Mouse (Mus musculus) brown adipose tissue, adult 24 weeks (tissue): ENCODE results near the gene Ccl6. TPM values are rescaled to one million over a fixed set of nuclear protein-coding genes. Genes with fewer than 3 reads are reported as not detected.
"Not testable (repeated sequence)": the region's sequence is repeated elsewhere in the genome, so short reads cannot be mapped to it uniquely, and the experiment has no call there.

Source experiments
- H3K27ac ChIP-seq: fragments of 200-500 bp; replicated peaks from 2 replicates; pipeline ENCODE4 v1.5.1; 2012; ENCODE audit warnings: low read depth, mild to moderate bottlenecking, low read length
- H3K4me1 ChIP-seq: fragments of 200-500 bp; 2 replicates; pipeline ENCODE4 v1.6.1; 2012; ENCODE audit warnings: low read length, mixed read lengths; ENCODE audit not compliant: control insufficient read depth, insufficient read depth, insufficient read length
- H3K4me3 ChIP-seq: fragments of 200-500 bp; 2 replicates; pipeline ENCODE4 v1.5.1; 2012; ENCODE audit warnings: low read depth, mild to moderate bottlenecking, low read length, moderate library complexity; ENCODE audit not compliant: insufficient read depth
- polyA plus RNA-seq: library from polyadenylated mRNA; stranded (reverse); fragments of >200 nt; gene quantifications from 2 replicates; pipeline ENCODE4 v1.2.4, GENCODE M21; 2012; ENCODE audit not compliant: missing spikeins, insufficient read depth, insufficient read length

The Ccl6 gene
- polyA plus RNA-seq, 1 experiment = 56.5 TPM

- Histone ChIP-seq H3K27ac (no peak overlapping the region), H3K4me1 (no peaks in the 10 kb centered on the region), H3K4me3 (no peak overlapping the region)
Measured at GRCm38 (mm10) chr11:83562311-83562887, 30.5 kb downstream of the Ccl6 start.

GRCm38 (mm10) chr11:83560405-83560804 is 32.5 kb downstream of the Ccl6 start:
- no peaks in the 10 kb centered on the region for H3K4me1 ChIP-seq
- no peak overlapping the region for H3K27ac ChIP-seq
- no peak overlapping the region for H3K4me3 ChIP-seq

- no peak overlapping the region for H3K27ac ChIP-seq
- no peaks in the 10 kb centered on the region for H3K4me1 ChIP-seq
- H3K4me3 ChIP-seq = no peak overlapping the region
Measured at GRCm38 (mm10) chr11:83557074-83557473, 35.8 kb downstream of the Ccl6 start.

GRCm38 (mm10) chr11:83556085-83556781 is 36.7 kb downstream of the Ccl6 start:
- no peak overlapping the region for H3K27ac ChIP-seq
- no peak overlapping the region for H3K4me3 ChIP-seq
- H3K4me1 ChIP-seq = no peaks in the 10 kb centered on the region

- Histone ChIP-seq H3K4me3 (no peak overlapping the region), H3K27ac (no peak overlapping the region), H3K4me1 (no peaks in the 10 kb centered on the region)
Measured at GRCm38 (mm10) chr11:83551668-83552067, 41.2 kb downstream of the Ccl6 start.

GRCm38 (mm10) chr11:83551037-83551436 is 41.9 kb downstream of the Ccl6 start:
- H3K27ac ChIP-seq = not testable (repeated sequence)

GRCm38 (mm10) chr11:83550186-83550632 is 42.7 kb downstream of the Ccl6 start:
- Histone ChIP-seq H3K27ac (no peak overlapping the region), H3K4me1 (no peaks in the 10 kb centered on the region)

More at GRCm38 (mm10) chr11:83551037-83551436, 41.9 kb downstream of the Ccl6 start:
- H3K4me3 ChIP-seq, H3K4me1 ChIP-seq: not testable (repeated sequence)

GRCm38 (mm10) chr11:83544214-83544613 is 48.7 kb downstream of the Ccl6 start:
- Histone ChIP-seq H3K4me1 (no peaks in the 10 kb centered on the region), H3K4me3 (no peak overlapping the region), H3K27ac (no peak overlapping the region)

More at GRCm38 (mm10) chr11:83550186-83550632, 42.7 kb downstream of the Ccl6 start:
- no peak overlapping the region for H3K4me3 ChIP-seq

- no peaks in the 10 kb centered on the region for H3K4me1 ChIP-seq
- no peak overlapping the region for H3K27ac ChIP-seq
- no peak overlapping the region for H3K4me3 ChIP-seq
Measured at GRCm38 (mm10) chr11:83541415-83541814, 51.5 kb downstream of the Ccl6 start.

- H3K27ac ChIP-seq = no peak overlapping the region
- H3K4me1 ChIP-seq = no peaks in the 10 kb centered on the region
- no peak overlapping the region for H3K4me3 ChIP-seq
Measured at GRCm38 (mm10) chr11:83540931-83541330, 52.0 kb downstream of the Ccl6 start.

GRCm38 (mm10) chr11:83538705-83539314 is 54.1 kb downstream of the Ccl6 start:
- Histone ChIP-seq H3K4me3 (no peak overlapping the region), H3K4me1 (peaks cover 5% of the 10 kb centered on the region; the same call in 1 of the 2 replicates), H3K27ac (no peak overlapping the region)

Other genes with a start within 250 kb of the Ccl6 start
- gene Rasl10b, start 183.9 kb downstream of the Ccl6 start, polyA plus RNA-seq = not detected in 2 replicates
- gene Gas2l2, start 163.6 kb downstream of the Ccl6 start, polyA plus RNA-seq = not detected in 2 replicates
- 2.9 TPM in 1 of 2 replicates, not detected in the other for gene 1700020L24Rik, start 155.4 kb downstream of the Ccl6 start, polyA plus RNA-seq
- gene Mmp28, start 130.0 kb downstream of the Ccl6 start, polyA plus RNA-seq = 5.4 and 6.6 TPM in 2 replicates
- 29.8 and 35.5 TPM in 2 replicates for gene Taf15, start 120.0 kb downstream of the Ccl6 start, polyA plus RNA-seq
- not detected in 2 replicates for gene Heatr9, start 70.9 kb downstream of the Ccl6 start, polyA plus RNA-seq
- 3.7 and 4.0 TPM in 2 replicates for gene Ccl5, start 62.6 kb downstream of the Ccl6 start, polyA plus RNA-seq
- 11.4 and 13.7 TPM in 2 replicates for gene Ccl9, start 14.5 kb downstream of the Ccl6 start, polyA plus RNA-seq
- not detected in 2 replicates for gene Rpl9-ps1, start 52.5 kb upstream of the Ccl6 start, polyA plus RNA-seq
- gene Ccl3, start 56.3 kb upstream of the Ccl6 start, polyA plus RNA-seq = 1.5 and 4.1 TPM in 2 replicates
- 3.8 TPM in 1 of 2 replicates, not detected in the other for gene Ccl4, start 69.5 kb upstream of the Ccl6 start, polyA plus RNA-seq
- 15.5 and 20.8 TPM in 2 replicates for gene Wfdc17, start 110.9 kb upstream of the Ccl6 start, polyA plus RNA-seq
- not detected in 2 replicates for gene Wfdc18, start 115.9 kb upstream of the Ccl6 start, polyA plus RNA-seq
- 5.5 and 18.4 TPM in 2 replicates for gene Wfdc21, start 153.9 kb upstream of the Ccl6 start, polyA plus RNA-seq
- 6.1 and 6.5 TPM in 2 replicates for gene Heatr6, start 160.6 kb upstream of the Ccl6 start, polyA plus RNA-seq